Mouse (Mus musculus): ENCODE data around the gene Gab2. TPM values are rescaled to one million over a fixed set of nuclear protein-coding genes. Genes with fewer than 3 reads are reported as not detected.

Gene Gab2
- 10 to 100 TPM; 14.2 to 17.6 (median 16.2) TPM for total RNA-seq (2022)

- DNase-seq (ENCODE audit: low spot score): peak; percentile 57
These were observed at the start of gene Gab2 for GRCm38 (mm10) chr7:97081242-97081958. Gene Gab2 (plus strand): TSS chr7:97081586.

GRCm38 (mm10) chr7:97032412-97032811 is 49.0 kb upstream of the Gab2 start:
- no peak for DNase-seq (ENCODE audit: low spot score)

GRCm38 (mm10) chr7:97039641-97040040 is 41.7 kb upstream of the Gab2 start:
- no peak for DNase-seq (ENCODE audit: low spot score)

GRCm38 (mm10) chr7:97041868-97042449 is 39.4 kb upstream of the Gab2 start:
- no peak for DNase-seq (ENCODE audit: low spot score)

- no peak for DNase-seq (ENCODE audit: low spot score)
These were observed 38.4 kb upstream of the Gab2 start for GRCm38 (mm10) chr7:97042981-97043380.

GRCm38 (mm10) chr7:97060966-97061365 is 20.4 kb upstream of the Gab2 start:
- no peak for DNase-seq (ENCODE audit: low spot score)

- no peak for DNase-seq (ENCODE audit: low spot score)
These were observed 9.9 kb upstream of the Gab2 start for GRCm38 (mm10) chr7:97071512-97071911.

GRCm38 (mm10) chr7:97072061-97072460 is 9.3 kb upstream of the Gab2 start:
- DNase-seq (ENCODE audit: low spot score): no peak

- no peak for DNase-seq (ENCODE audit: low spot score)
These were observed 6.4 kb upstream of the Gab2 start for GRCm38 (mm10) chr7:97074974-97075373.

GRCm38 (mm10) chr7:97076977-97077376 is 4.4 kb upstream of the Gab2 start:
- DNase-seq (ENCODE audit: low spot score): no peak

GRCm38 (mm10) chr7:97078685-97079084 is 2.7 kb upstream of the Gab2 start:
- DNase-seq (ENCODE audit: low spot score): no peak

- DNase-seq (ENCODE audit: low spot score): peak; percentile 69
These were observed 2.2 kb upstream of the Gab2 start for GRCm38 (mm10) chr7:97079145-97079544.

- no peak for DNase-seq (ENCODE audit: low spot score)
These were observed 1.6 kb upstream of the Gab2 start for GRCm38 (mm10) chr7:97079651-97080365.

- DNase-seq (ENCODE audit: low spot score): no peak
These were observed 655 bp upstream of the Gab2 start for GRCm38 (mm10) chr7:97080621-97081241.

- DNase-seq (ENCODE audit: low spot score): no peak
These were observed 503 bp downstream of the Gab2 start for GRCm38 (mm10) chr7:97081959-97082218.

- peak; percentile 89 for DNase-seq (ENCODE audit: low spot score)
These were observed 1.1 kb downstream of the Gab2 start for GRCm38 (mm10) chr7:97082219-97083101.

GRCm38 (mm10) chr7:97083579-97083978 is 2.2 kb downstream of the Gab2 start:
- no peak for DNase-seq (ENCODE audit: low spot score)

- peak; percentile 51 for DNase-seq (ENCODE audit: low spot score)
These were observed 2.8 kb downstream of the Gab2 start for GRCm38 (mm10) chr7:97084181-97084580.

GRCm38 (mm10) chr7:97085291-97085690 is 3.9 kb downstream of the Gab2 start:
- DNase-seq (ENCODE audit: low spot score): peak; percentile 46

GRCm38 (mm10) chr7:97094241-97094640 is 12.9 kb downstream of the Gab2 start:
- no peak for DNase-seq (ENCODE audit: low spot score)

GRCm38 (mm10) chr7:97108119-97108518 is 26.7 kb downstream of the Gab2 start:
- no peak for DNase-seq (ENCODE audit: low spot score)

- DNase-seq (ENCODE audit: low spot score): peak; percentile 40
These were observed 47.6 kb downstream of the Gab2 start for GRCm38 (mm10) chr7:97128949-97129348.
